Mouse (Mus musculus) adrenal gland, adult 8-10 months (tissue): ENCODE measurements around the gene Psma6. TPM values are rescaled to one million over a fixed set of nuclear protein-coding genes. Genes with fewer than 3 reads are reported as not detected.

ENCODE experiments used
- DNase-seq: peaks from one replicate; pipeline ENCODE4 v3.0.0; 2022
- total RNA-seq, 4 experiments: library from RNA; stranded (reverse); gene quantifications; 2 replicates each; pipeline ENCODE4 v1.2.4; 2022

Psma6 gene
- total RNA-seq, 4 experiments from 2014 or later = 196 to 232 (median 214) TPM

DNA sequence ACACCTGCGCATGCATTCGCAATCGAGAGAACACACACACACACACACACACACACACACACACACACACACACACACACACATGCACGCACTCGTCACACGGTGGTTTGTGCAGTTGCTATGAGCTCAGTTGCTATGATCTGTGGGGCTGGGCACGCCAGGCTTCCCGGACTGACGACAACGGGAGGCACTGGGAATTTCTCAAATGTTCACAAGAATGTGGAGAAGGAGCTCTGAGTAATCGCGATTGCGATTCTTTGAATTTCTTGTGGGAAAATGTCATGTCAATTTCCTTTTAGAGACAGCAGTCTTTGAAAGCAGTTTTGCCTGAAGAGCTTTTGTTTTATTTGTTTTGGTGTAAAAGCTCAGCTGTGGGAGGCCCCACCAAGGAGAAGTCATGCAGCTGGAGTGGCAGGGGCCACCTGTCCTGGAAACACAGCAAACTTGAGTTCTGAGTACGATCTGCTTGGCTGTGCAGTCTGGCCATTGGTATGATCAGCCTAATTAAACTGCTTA, 80.9 kb downstream of the Psma6 start:
- DNase-seq = no peak

DNA sequence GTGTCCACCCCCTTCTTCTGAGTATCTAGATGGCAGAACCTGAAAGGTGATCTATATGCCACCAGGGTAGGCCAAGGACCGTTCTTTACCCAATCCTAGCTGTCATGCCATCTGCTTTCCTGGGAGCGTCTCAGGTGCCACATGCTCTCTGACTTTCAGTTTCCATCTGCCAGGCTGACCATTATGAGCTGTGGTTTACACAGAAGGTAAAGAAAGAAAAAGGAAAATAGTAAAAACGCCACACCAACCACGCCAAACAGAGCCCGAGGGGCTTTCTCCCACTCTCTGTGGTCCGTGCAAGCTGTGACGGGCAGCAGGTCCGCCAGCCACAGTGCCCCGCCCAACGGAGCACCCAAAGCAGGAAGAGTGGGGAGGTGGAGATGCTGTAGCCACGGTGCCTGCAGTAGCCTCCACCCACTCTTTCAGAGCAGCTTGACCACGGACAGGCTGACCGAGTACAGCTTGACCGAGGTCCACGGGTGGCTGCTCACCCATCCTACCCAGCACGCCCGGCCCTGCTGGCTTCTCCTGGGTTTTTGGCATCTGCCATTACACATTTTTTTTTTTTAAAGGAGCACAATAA, 81.5 kb downstream of the Psma6 start:
- no peak for DNase-seq

- peak; percentile 69 for DNase-seq
Observed at GRCm38 (mm10) chr12:55466088-55466701, 82.2 kb downstream of the Psma6 start.

DNA sequence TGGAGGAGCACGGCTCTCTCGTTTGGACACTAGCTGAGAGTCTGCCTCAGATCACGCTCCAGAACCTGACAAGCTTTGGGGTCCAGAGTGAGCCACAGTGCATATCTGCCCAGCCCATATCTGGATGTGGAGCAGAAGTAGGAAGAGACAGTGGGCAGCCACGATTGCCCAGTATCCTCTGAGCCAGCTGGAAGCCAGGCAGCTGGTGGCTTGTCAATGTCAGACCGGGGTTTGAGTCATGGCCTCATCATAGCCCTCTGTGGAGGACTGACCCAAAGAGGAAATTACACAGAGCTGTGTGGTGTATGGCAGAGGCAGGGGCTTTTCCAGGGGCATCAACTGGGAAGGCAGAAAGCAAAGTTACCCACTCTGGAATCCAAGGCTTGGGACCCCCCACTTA, 82.8 kb downstream of the Psma6 start:
- DNase-seq = no peak

DNA sequence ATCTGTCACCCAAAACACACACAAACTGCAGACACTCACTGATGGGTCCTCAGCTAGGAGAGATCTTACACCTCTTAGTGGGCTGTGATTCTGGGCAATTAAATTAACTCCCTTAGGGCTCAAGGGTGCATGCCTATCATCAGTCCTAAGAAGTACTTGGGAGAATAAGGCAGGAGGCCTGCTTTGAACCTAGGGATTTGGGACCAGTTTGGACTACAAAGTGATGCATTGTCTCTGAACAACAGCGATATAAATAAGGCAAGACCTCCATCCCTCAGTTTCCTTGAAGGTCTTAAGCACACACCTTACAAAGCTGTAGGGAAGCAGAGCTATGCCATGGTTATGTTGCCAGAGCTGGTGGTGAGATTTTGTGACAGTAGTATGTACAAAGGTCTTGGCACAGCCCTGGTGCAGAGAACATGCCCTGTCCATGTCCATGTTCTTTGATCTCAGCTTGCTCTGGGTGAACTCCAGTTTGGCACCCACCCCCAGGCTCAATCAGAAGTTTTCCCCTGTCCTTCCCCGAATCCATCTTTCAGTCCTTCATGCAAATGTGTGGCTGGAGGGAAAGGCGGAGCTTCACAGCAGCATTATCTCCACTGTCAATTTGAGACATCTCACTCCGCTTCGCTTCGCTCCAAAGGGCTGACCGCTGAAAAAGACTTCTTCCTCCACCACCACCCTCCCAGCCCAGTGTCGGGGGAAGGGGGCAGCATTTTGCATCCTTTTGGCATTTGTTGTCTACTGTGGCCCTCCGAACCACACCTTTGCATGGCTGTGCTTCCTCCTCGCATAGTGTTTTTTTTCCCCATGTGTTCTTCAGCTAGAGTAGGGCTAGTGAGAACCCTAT, 83.5 kb downstream of the Psma6 start:
- no peak for DNase-seq

Other genes starting within 250 kb of the Psma6 start
- gene Srp54b, start 229.1 kb upstream of the Psma6 start, total RNA-seq = 100 to 1,000 TPM in 1 of 4 experiments, 10 to 100 TPM in 3; 28.1 to 201 (median 55.3) TPM
- gene 1700047I17Rik2, start 184.6 kb upstream of the Psma6 start, total RNA-seq = 1 to 10 TPM in 2 of 4 experiments, under 1 TPM in 1, not detected in 1; 0.56 to 7.5 (median 3.8) TPM
- 10 to 100 TPM; 36.2 to 72.7 (median 50.0) TPM for gene Srp54c, start 154.1 kb upstream of the Psma6 start, total RNA-seq
- 10 to 100 TPM; 17.7 to 25.8 (median 22.2) TPM for gene 1110008L16Rik, start 84.6 kb upstream of the Psma6 start, total RNA-seq
- 10 to 100 TPM in 3 of 4 experiments, 1 to 10 TPM in 1; 8.6 to 15.4 (median 12.0) TPM for gene Ppp2r3c, start 81.2 kb upstream of the Psma6 start, total RNA-seq
- 10 to 100 TPM; 76.2 to 98.5 (median 86.4) TPM for gene Nfkbia, start 108.4 kb downstream of the Psma6 start, total RNA-seq
- not detected for gene Aldoart2, start 181.0 kb downstream of the Psma6 start, total RNA-seq
- 1 to 10 TPM; 2.6 to 6.4 (median 4.8) TPM for gene Insm2, start 215.2 kb downstream of the Psma6 start, total RNA-seq